Mouse (Mus musculus): ENCODE data around the gene Ccdc134. TPM values are rescaled to one million over a fixed set of nuclear protein-coding genes. Genes with fewer than 3 reads are reported as not detected.
A peak's percentile ranks its signal among the peaks of the same experiment; 100 is the strongest.

The Ccdc134 gene
- polyA plus RNA-seq, 1 experiment from 2014 or later, result 16.2 TPM

- Histone ChIP-seq H3K4me1 (replicated peaks; ENCODE audit: control insufficient read depth, insufficient read depth, low read length) (peaks cover 26% of the 10 kb centered on the region), H3K4me3 (replicated peaks; ENCODE audit: low read length) (peak overlapping the region; percentile 88), H3K4me2 (ENCODE audit: low read length) (peak overlapping the region; percentile 57), H3K9me3 (ENCODE audit: control insufficient read depth, low read length) (no peaks in the 10 kb centered on the region), H3K27me3 (replicated peaks; ENCODE audit: control insufficient read depth, insufficient read depth, low read length) (no peaks in the 10 kb centered on the region), H3K36me3 (ENCODE audit: control insufficient read depth, insufficient read depth) (no peaks in the 10 kb centered on the region), H3K27ac (ENCODE audit: low read length) (peak overlapping the region; percentile 96), H3K9ac (replicated peaks; ENCODE audit: low read depth, low read length) (peak overlapping the region; percentile 38; the same call in 1 of the 2 replicates)
- 8% methylated on average over 11 of the region's 11 CpGs for WGBS
- ATAC-seq, result no peak
Observed at GRCm38 (mm10) chr15:82145851-82146769, 18.4 kb downstream of the Ccdc134 start.

GRCm38 (mm10) chr15:82146770-82147610 lies 19.3 kb downstream of the Ccdc134 start, which contains the start of gene Srebf2:
Gene Srebf2 (plus strand): TSS chr15:82147181.
- H3K4me3 ChIP-seq (replicated peaks; ENCODE audit: low read length), result peak within 1 kb of the TSS; percentile 88
- under 1% methylated on average over 67 of the region's 79 CpGs for WGBS
- peaks cover 26% of the 10 kb centered on the region for H3K4me1 ChIP-seq (replicated peaks; ENCODE audit: control insufficient read depth, insufficient read depth, low read length)
- no peaks in the 10 kb centered on the region for H3K9me3 ChIP-seq (ENCODE audit: control insufficient read depth, low read length)
- H3K4me2 ChIP-seq (ENCODE audit: low read length), result peak within 1 kb of the TSS; percentile 88
- H3K9ac ChIP-seq (replicated peaks; ENCODE audit: low read depth, low read length), result peak within 1 kb of the TSS; percentile 89
- no peaks in the 10 kb centered on the region for H3K27me3 ChIP-seq (replicated peaks; ENCODE audit: control insufficient read depth, insufficient read depth, low read length)
- no peaks in the 10 kb centered on the region for H3K36me3 ChIP-seq (ENCODE audit: control insufficient read depth, insufficient read depth)
- peak within 1 kb of the TSS; percentile 97 for H3K27ac ChIP-seq (ENCODE audit: low read length)
- ATAC-seq, result peak; percentile 97

- H3K36me3 ChIP-seq (ENCODE audit: control insufficient read depth, insufficient read depth), result no peaks in the 10 kb centered on the region
- H3K27me3 ChIP-seq (replicated peaks; ENCODE audit: control insufficient read depth, insufficient read depth, low read length), result no peaks in the 10 kb centered on the region
- H3K27ac ChIP-seq (ENCODE audit: low read length), result peak overlapping the region; percentile 97
- no peak; the same call in 1 of the 2 replicates for ATAC-seq
- no peaks in the 10 kb centered on the region for H3K9me3 ChIP-seq (ENCODE audit: control insufficient read depth, low read length)
- H3K4me3 ChIP-seq (replicated peaks; ENCODE audit: low read length), result peak overlapping the region; percentile 88
- peak overlapping the region; percentile 89 for H3K9ac ChIP-seq (replicated peaks; ENCODE audit: low read depth, low read length)
- 0% methylated on average over 38 of the region's 50 CpGs for WGBS
- peak overlapping the region; percentile 88 for H3K4me2 ChIP-seq (ENCODE audit: low read length)
- peaks cover 26% of the 10 kb centered on the region for H3K4me1 ChIP-seq (replicated peaks; ENCODE audit: control insufficient read depth, insufficient read depth, low read length)
Observed at GRCm38 (mm10) chr15:82147611-82148111, 19.9 kb downstream of the Ccdc134 start.

GRCm38 (mm10) chr15:82148510-82148911 lies 20.8 kb downstream of the Ccdc134 start:
- ATAC-seq, result no peak
- Histone ChIP-seq H3K27ac (ENCODE audit: low read length) (peak overlapping the region; percentile 97), H3K4me1 (replicated peaks; ENCODE audit: control insufficient read depth, insufficient read depth, low read length) (peaks cover 26% of the 10 kb centered on the region), H3K4me3 (replicated peaks; ENCODE audit: low read length) (peak overlapping the region; percentile 88), H3K4me2 (ENCODE audit: low read length) (peak overlapping the region; percentile 88), H3K36me3 (ENCODE audit: control insufficient read depth, insufficient read depth) (no peaks in the 10 kb centered on the region), H3K27me3 (replicated peaks; ENCODE audit: control insufficient read depth, insufficient read depth, low read length) (no peaks in the 10 kb centered on the region), H3K9me3 (ENCODE audit: control insufficient read depth, low read length) (no peaks in the 10 kb centered on the region), H3K9ac (replicated peaks; ENCODE audit: low read depth, low read length) (peak overlapping the region; percentile 89)
- WGBS, result 10% methylated on average over 9 of the region's 9 CpGs

- Histone ChIP-seq H3K4me3 (replicated peaks; ENCODE audit: low read length) (no peak overlapping the region), H3K36me3 (ENCODE audit: control insufficient read depth, insufficient read depth) (no peaks in the 10 kb centered on the region), H3K9ac (replicated peaks; ENCODE audit: low read depth, low read length) (no peak overlapping the region), H3K27ac (ENCODE audit: low read length) (no peak overlapping the region), H3K9me3 (ENCODE audit: control insufficient read depth, low read length) (no peaks in the 10 kb centered on the region), H3K4me2 (ENCODE audit: low read length) (no peak overlapping the region), H3K27me3 (replicated peaks; ENCODE audit: control insufficient read depth, insufficient read depth, low read length) (no peaks in the 10 kb centered on the region), H3K4me1 (replicated peaks; ENCODE audit: control insufficient read depth, insufficient read depth, low read length) (peaks cover 24% of the 10 kb centered on the region)
- ATAC-seq, result no peak
Observed at GRCm38 (mm10) chr15:82150042-82150441, 22.3 kb downstream of the Ccdc134 start.

GRCm38 (mm10) chr15:82151176-82151575 lies 23.5 kb downstream of the Ccdc134 start:
- ATAC-seq, result no peak
- Histone ChIP-seq H3K9me3 (ENCODE audit: control insufficient read depth, low read length) (no peaks in the 10 kb centered on the region), H3K27ac (ENCODE audit: low read length) (no peak overlapping the region), H3K4me2 (ENCODE audit: low read length) (no peak overlapping the region), H3K4me1 (replicated peaks; ENCODE audit: control insufficient read depth, insufficient read depth, low read length) (peaks cover 22% of the 10 kb centered on the region), H3K4me3 (replicated peaks; ENCODE audit: low read length) (no peak overlapping the region), H3K9ac (replicated peaks; ENCODE audit: low read depth, low read length) (no peak overlapping the region), H3K36me3 (ENCODE audit: control insufficient read depth, insufficient read depth) (no peaks in the 10 kb centered on the region), H3K27me3 (replicated peaks; ENCODE audit: control insufficient read depth, insufficient read depth, low read length) (no peaks in the 10 kb centered on the region)
- WGBS, result 89% methylated on average over 4 of the region's 4 CpGs

GRCm38 (mm10) chr15:82152022-82152421 lies 24.3 kb downstream of the Ccdc134 start:
- Histone ChIP-seq H3K9me3 (ENCODE audit: control insufficient read depth, low read length) (no peaks in the 10 kb centered on the region), H3K9ac (replicated peaks; ENCODE audit: low read depth, low read length) (no peak overlapping the region), H3K4me1 (replicated peaks; ENCODE audit: control insufficient read depth, insufficient read depth, low read length) (peaks cover 17% of the 10 kb centered on the region), H3K27ac (ENCODE audit: low read length) (no peak overlapping the region), H3K27me3 (replicated peaks; ENCODE audit: control insufficient read depth, insufficient read depth, low read length) (no peaks in the 10 kb centered on the region), H3K4me3 (replicated peaks; ENCODE audit: low read length) (no peak overlapping the region), H3K4me2 (ENCODE audit: low read length) (no peak overlapping the region), H3K36me3 (ENCODE audit: control insufficient read depth, insufficient read depth) (no peaks in the 10 kb centered on the region)
- 83% methylated on average over 12 of the region's 12 CpGs for WGBS
- ATAC-seq, result no peak

- Histone ChIP-seq H3K27ac (ENCODE audit: low read length) (no peak overlapping the region), H3K4me3 (replicated peaks; ENCODE audit: low read length) (no peak overlapping the region), H3K36me3 (ENCODE audit: control insufficient read depth, insufficient read depth) (no peaks in the 10 kb centered on the region), H3K27me3 (replicated peaks; ENCODE audit: control insufficient read depth, insufficient read depth, low read length) (no peaks in the 10 kb centered on the region), H3K4me1 (replicated peaks; ENCODE audit: control insufficient read depth, insufficient read depth, low read length) (peaks cover 17% of the 10 kb centered on the region), H3K9ac (replicated peaks; ENCODE audit: low read depth, low read length) (no peak overlapping the region), H3K4me2 (ENCODE audit: low read length) (no peak overlapping the region), H3K9me3 (ENCODE audit: control insufficient read depth, low read length) (no peaks in the 10 kb centered on the region)
- 91% methylated on average over 7 of the region's 7 CpGs for WGBS
- ATAC-seq, result no peak
Observed at GRCm38 (mm10) chr15:82152435-82152834, 24.7 kb downstream of the Ccdc134 start.

GRCm38 (mm10) chr15:82156298-82156697 lies 28.6 kb downstream of the Ccdc134 start:
- Histone ChIP-seq H3K4me3 (replicated peaks; ENCODE audit: low read length) (no peak overlapping the region), H3K4me2 (ENCODE audit: low read length) (no peak overlapping the region), H3K27ac (ENCODE audit: low read length) (no peak overlapping the region), H3K36me3 (ENCODE audit: control insufficient read depth, insufficient read depth) (no peaks in the 10 kb centered on the region), H3K9ac (replicated peaks; ENCODE audit: low read depth, low read length) (no peak overlapping the region), H3K27me3 (replicated peaks; ENCODE audit: control insufficient read depth, insufficient read depth, low read length) (no peaks in the 10 kb centered on the region), H3K4me1 (replicated peaks; ENCODE audit: control insufficient read depth, insufficient read depth, low read length) (peaks cover 11% of the 10 kb centered on the region), H3K9me3 (ENCODE audit: control insufficient read depth, low read length) (no peaks in the 10 kb centered on the region)
- 93% methylated on average over 6 of the region's 6 CpGs for WGBS
- ATAC-seq, result no peak

Measured in forebrain, embryonic 16.5 days (tissue).